Mouse (Mus musculus) ES-E14 (cell line): ENCODE data around the gene Col13a1.

ENCODE experiments used
- CHD2 ChIP-seq: IDR thresholded peaks from 2 replicates; pipeline ENCODE4 v1.6.1; 2014; ENCODE audit warnings: mild to moderate bottlenecking, low read depth, low read length, inconsistent platforms
- HCFC1 ChIP-seq: IDR thresholded peaks from 2 replicates; pipeline ENCODE4 v1.6.1; 2012; ENCODE audit warnings: low read length, inconsistent platforms, borderline replicate concordance; ENCODE audit not compliant: insufficient read depth
- ZNF384 ChIP-seq: IDR thresholded peaks from 2 replicates; pipeline ENCODE4 v1.6.1; 2012; ENCODE audit warnings: low read depth, low read length, inconsistent platforms

DNA sequence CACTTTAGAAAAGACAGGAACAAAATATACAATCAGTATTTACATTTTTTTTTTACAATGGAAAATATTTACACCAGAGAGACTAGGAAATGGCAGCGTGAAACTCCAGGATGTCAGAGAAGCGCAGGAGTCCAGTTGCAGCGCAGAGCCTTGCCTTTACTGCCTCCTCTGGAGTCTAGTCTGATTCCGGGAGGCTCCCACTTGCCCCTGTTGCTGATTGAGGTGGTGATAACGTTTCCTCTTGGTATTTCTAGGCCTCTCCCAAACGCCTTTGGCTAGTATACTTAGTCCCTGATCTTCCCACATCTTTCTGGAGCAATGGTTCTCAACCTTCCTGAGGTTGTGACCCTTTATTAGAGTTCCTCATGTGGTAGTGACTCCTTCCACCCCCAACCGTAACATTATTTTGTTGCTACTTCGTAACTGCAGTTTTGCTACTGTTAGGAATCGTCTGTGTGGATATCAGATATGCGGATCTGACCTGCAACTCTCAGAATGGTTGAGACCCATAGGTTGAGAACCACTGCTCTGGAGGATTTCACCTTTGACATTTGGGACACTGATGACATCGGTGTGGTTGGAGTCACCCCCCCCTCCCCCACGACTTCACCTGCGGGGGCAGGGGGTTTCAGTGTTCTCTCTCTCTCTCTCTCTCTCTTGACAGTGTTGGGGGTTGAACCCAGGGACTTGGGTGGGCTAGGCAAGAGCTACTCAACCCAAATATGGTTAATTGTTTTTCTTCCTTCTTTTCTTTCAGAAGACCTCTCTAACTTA, 152.7 kb downstream of the Col13a1 start:
- no peak for TF ChIP-seq CHD2
- TF ChIP-seq HCFC1, result no peak
- no peak for TF ChIP-seq ZNF384
